Mouse (Mus musculus) heart, postnatal 36 days (tissue): ENCODE measurements around the gene Clint1. TPM values are rescaled to one million over a fixed set of nuclear protein-coding genes. Genes with fewer than 3 reads are reported as not detected.

Experiments used
- microRNA-seq, 2 experiments: library from miRNA; unstranded; fragments of <30 nt; microRNA quantifications; one replicate each; pipeline ENCODE4 v1.2.0; 2021; ENCODE audit warnings: borderline number of aligned reads in 2 of 2
- total RNA-seq, 2 experiments: library from RNA; stranded (reverse); gene quantifications; 2 replicates each; pipeline ENCODE4 v1.2.3; 2021

Gene Clint1
- total RNA-seq, 2 experiments from 2014 or later, result 43.2 to 43.7 TPM

Small RNA genes lying within 50 kb of the gene (microRNA-seq; reads per million reads assigned to microRNA genes)
- gene Gm22751, result 0 reads per million in 2 experiments

Other genes starting within 250 kb of the Clint1 start
- gene Lsm11, start 92.9 kb downstream of the Clint1 start, total RNA-seq, result 1 to 10 TPM; 3.8 to 4.0 TPM
- gene Thg1l, start 103.4 kb downstream of the Clint1 start, total RNA-seq, result 1 to 10 TPM; 5.4 TPM
- gene Sox30, start 128.3 kb downstream of the Clint1 start, total RNA-seq, result under 1 TPM; 0.14 to 0.17 TPM
- 1 to 10 TPM; 1.3 to 1.9 TPM for gene Gm12166, start 200.3 kb downstream of the Clint1 start, total RNA-seq
- 10 to 100 TPM; 21.2 to 49.2 TPM for gene Adam19, start 203.9 kb downstream of the Clint1 start, total RNA-seq